Mouse (Mus musculus) intestine, embryonic 15.5 days (tissue): ENCODE results near the gene Gm4131. TPM values are rescaled to one million over a fixed set of nuclear protein-coding genes. Genes with fewer than 3 reads are reported as not detected.

Source experiments
- ATAC-seq: fragments of 200-750 bp; cut with Nextera tagmentation; 2 replicates; pipeline ENCODE4 v1.8.0; 2017; ENCODE audit warnings: moderate TSS enrichment, moderate library complexity
- H3K27ac ChIP-seq: fragments of 300-500 bp; sonication (generic); 2 replicates; pipeline ENCODE4 v1.5.1; 2015; ENCODE audit warnings: mild to moderate bottlenecking, inconsistent platforms
- H3K27me3 ChIP-seq: fragments of 300-500 bp; sonication (generic); replicated peaks from 2 replicates; pipeline ENCODE4 v1.6.1; 2015; ENCODE audit warnings: inconsistent platforms
- H3K36me3 ChIP-seq: fragments of 300-500 bp; sonication (generic); 2 replicates; pipeline ENCODE4 v1.6.1; 2015; ENCODE audit warnings: inconsistent platforms
- H3K4me1 ChIP-seq: fragments of 300-500 bp; sonication (generic); replicated peaks from 2 replicates; pipeline ENCODE4 v1.6.1; 2015; ENCODE audit warnings: inconsistent platforms
- H3K4me2 ChIP-seq: fragments of 300-500 bp; sonication (generic); replicated peaks from 2 replicates; pipeline ENCODE4 v1.6.1; 2015; ENCODE audit warnings: mild to moderate bottlenecking, inconsistent platforms
- H3K4me3 ChIP-seq: fragments of 300-500 bp; sonication (generic); replicated peaks from 2 replicates; pipeline ENCODE4 v1.5.1; 2015; ENCODE audit warnings: inconsistent platforms
- H3K9ac ChIP-seq: fragments of 300-500 bp; sonication (generic); 2 replicates; pipeline ENCODE4 v1.6.1; 2015; ENCODE audit warnings: inconsistent platforms
- H3K9me3 ChIP-seq: fragments of 300-500 bp; sonication (generic); 2 replicates; pipeline ENCODE4 v1.6.1; 2016; ENCODE audit warnings: inconsistent platforms
- whole genome bisulfite sequencing: fragments of 180-500 bp; shearing (Covaris S2); methylation state at CpG from one replicate; pipeline ENCODE4 v1.1.7; 2015; 5-methylcytosine and 5-hydroxymethylcytosine counted together
- polyA plus RNA-seq: library from polyadenylated mRNA; unstranded; fragments of >200 nt; fragmentation: Nextera tagmentation; extraction: Ambion mirVana; gene quantifications from 2 replicates; pipeline ENCODE4 v1.2.1, GENCODE M21; 2015

Gm4131 gene
- polyA plus RNA-seq, 1 experiment from 2014 or later: not detected

- no peak for ATAC-seq
- no peaks in the 10 kb centered on the region for H3K4me1 ChIP-seq
- 70% methylated on average over 4 of the region's 4 CpGs for WGBS
Observed at GRCm38 (mm10) chr14:62422265-62422664, 144.5 kb downstream of the Gm4131 start.

GRCm38 (mm10) chr14:62417501-62417900, 149.2 kb downstream of the Gm4131 start:
- Histone ChIP-seq H3K9me3 (no peaks in the 10 kb centered on the region), H3K4me2 (no peak overlapping the region), H3K27ac (no peak overlapping the region), H3K4me1 (no peaks in the 10 kb centered on the region), H3K4me3 (no peak overlapping the region), H3K9ac (no peak overlapping the region), H3K27me3 (no peaks in the 10 kb centered on the region), H3K36me3 (no peaks in the 10 kb centered on the region)
- 72% methylated on average over 3 of the region's 3 CpGs for WGBS
- no peak for ATAC-seq

More at GRCm38 (mm10) chr14:62422265-62422664, 144.5 kb downstream of the Gm4131 start:
- H3K9me3 ChIP-seq: no peaks in the 10 kb centered on the region
- H3K27me3 ChIP-seq: no peaks in the 10 kb centered on the region
- H3K4me2 ChIP-seq: no peak overlapping the region
- no peaks in the 10 kb centered on the region for H3K36me3 ChIP-seq
- H3K9ac ChIP-seq: no peak overlapping the region
- H3K4me3 ChIP-seq: no peak overlapping the region
- no peak overlapping the region for H3K27ac ChIP-seq

GRCm38 (mm10) chr14:62416742-62417134, 150.0 kb downstream of the Gm4131 start:
- no peaks in the 10 kb centered on the region for H3K27me3 ChIP-seq
- H3K36me3 ChIP-seq: no peaks in the 10 kb centered on the region
- WGBS: 39% methylated on average over 1 of the region's 1 CpGs
- H3K4me1 ChIP-seq: no peaks in the 10 kb centered on the region
- no peak for ATAC-seq
- no peak overlapping the region for H3K9ac ChIP-seq
- H3K9me3 ChIP-seq: no peaks in the 10 kb centered on the region
- H3K4me2 ChIP-seq: no peak overlapping the region
- no peak overlapping the region for H3K4me3 ChIP-seq
- H3K27ac ChIP-seq: no peak overlapping the region

DNA sequence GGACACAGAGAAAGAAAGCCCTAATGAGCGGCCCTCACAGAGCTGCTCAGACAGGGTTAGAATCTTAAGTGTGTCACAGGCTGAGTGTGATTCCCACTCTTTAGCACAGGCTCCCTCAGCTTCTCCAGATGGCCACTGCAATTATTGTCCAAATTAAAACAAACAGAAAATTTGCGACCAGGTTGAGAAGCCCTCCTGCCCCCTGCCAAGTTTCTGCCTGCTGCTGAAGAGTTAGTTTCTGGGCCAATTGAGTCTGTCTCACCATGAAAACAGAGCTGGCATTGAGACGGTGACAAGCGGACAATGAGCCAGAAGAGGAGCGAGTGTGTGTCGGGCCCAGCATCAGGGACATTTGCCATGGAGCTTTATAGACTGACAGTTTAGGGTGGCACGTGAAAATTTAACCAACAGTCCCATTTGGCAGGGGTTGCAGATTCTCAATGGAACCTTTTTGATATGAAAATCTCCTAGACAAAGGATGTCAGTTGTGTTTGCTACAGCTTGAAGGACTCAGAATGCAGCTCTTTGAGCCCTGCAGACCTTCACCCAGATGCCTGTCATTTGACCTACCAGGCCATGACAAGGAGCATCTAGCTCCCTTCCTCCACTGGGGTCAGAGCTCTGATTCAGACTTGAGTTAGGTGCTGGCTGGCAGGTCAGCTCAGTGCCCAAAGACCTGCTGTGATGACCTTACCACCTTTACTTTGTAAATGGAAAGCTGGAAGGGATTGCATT, 150.5 kb downstream of the Gm4131 start:
- ATAC-seq: no peak
- Histone ChIP-seq H3K9me3 (no peaks in the 10 kb centered on the region), H3K9ac (no peak overlapping the region), H3K27me3 (peaks cover 2% of the 10 kb centered on the region; the same call in 1 of the 2 replicates), H3K4me3 (no peak overlapping the region), H3K36me3 (no peaks in the 10 kb centered on the region), H3K4me1 (no peaks in the 10 kb centered on the region), H3K27ac (no peak overlapping the region), H3K4me2 (no peak overlapping the region)
- 70% methylated on average over 7 of the region's 7 CpGs for WGBS

Other genes starting within 250 kb of the Gm4131 start
- gene Gucy1b2, start 110.6 kb downstream of the Gm4131 start, polyA plus RNA-seq: not detected in 2 replicates
- gene Fam124a, start 11.2 kb downstream of the Gm4131 start, polyA plus RNA-seq: 4.5 and 4.6 TPM in 2 replicates
- not detected in 2 replicates for gene Serpine3, start 96.7 kb upstream of the Gm4131 start, polyA plus RNA-seq
- 20.2 and 20.3 TPM in 2 replicates for gene Ints6, start 194.2 kb upstream of the Gm4131 start, polyA plus RNA-seq